Mouse (Mus musculus): Measurements from ENCODE around the gene Olfr631.
A peak's percentile ranks its signal among the peaks of the same experiment; 100 is the strongest.
"Not testable (repeated sequence)": the region's sequence is repeated elsewhere in the genome, so short reads cannot be mapped to it uniquely, and the experiment has no call there.

Gene Olfr631

GRCm38 (mm10) chr7:103928525-103928924 is at the start of gene Olfr631:
Gene Olfr631, plus strand, starts transcription at chr7:103928825.
- DNase-seq (ENCODE audit: low spot score in 2 of 2): no peak

GRCm38 (mm10) chr7:103886152-103886551 is 42.5 kb upstream of the Olfr631 start, which contains the start of gene Olfr66:
Gene Olfr66, minus strand, starts transcription at chr7:103886252.
- no peak for DNase-seq (ENCODE audit: low spot score in 2 of 2)

- no peak for DNase-seq (ENCODE audit: low spot score in 2 of 2)
Observed at GRCm38 (mm10) chr7:103894385-103894784, 34.2 kb upstream of the Olfr631 start, which contains the start of gene Olfr64. Gene Olfr64, minus strand, starts transcription at chr7:103894485.

- DNase-seq (ENCODE audit: low spot score in 2 of 2): peak in 1 of 2 experiments; percentile 18
Observed at GRCm38 (mm10) chr7:103903187-103903586, 25.4 kb upstream of the Olfr631 start, which contains the start of gene Olfr65. Gene Olfr65, plus strand, starts transcription at chr7:103903487.

GRCm38 (mm10) chr7:103910047-103910446 is 18.6 kb upstream of the Olfr631 start:
- DNase-seq (ENCODE audit: low spot score in 2 of 2): no peak

GRCm38 (mm10) chr7:103912969-103913511 is 15.6 kb upstream of the Olfr631 start:
- DNase-seq (ENCODE audit: low spot score in 2 of 2): no peak

- no peak for DNase-seq (ENCODE audit: low spot score in 2 of 2)
Observed at GRCm38 (mm10) chr7:103915338-103915737, 13.3 kb upstream of the Olfr631 start.

- DNase-seq (ENCODE audit: low spot score in 2 of 2): no peak
Observed at GRCm38 (mm10) chr7:103934264-103934663, 5.6 kb downstream of the Olfr631 start, which contains the start of gene Olfr632. Gene Olfr632, plus strand, starts transcription at chr7:103934347.

GRCm38 (mm10) chr7:103942730-103943129 is 14.1 kb downstream of the Olfr631 start:
- DNase-seq (ENCODE audit: low spot score in 2 of 2): peak in 1 of 2 experiments; percentile 26

- no peak for DNase-seq (ENCODE audit: low spot score in 2 of 2)
Observed at GRCm38 (mm10) chr7:103944137-103944536, 15.5 kb downstream of the Olfr631 start, which contains the start of gene Olfr633. Gene Olfr633, plus strand, starts transcription at chr7:103944437.

- DNase-seq (ENCODE audit: low spot score in 2 of 2): not testable (repeated sequence)
Observed at GRCm38 (mm10) chr7:103966873-103967272, 38.2 kb downstream of the Olfr631 start.

GRCm38 (mm10) chr7:103970852-103971251 is 42.2 kb downstream of the Olfr631 start, which contains the start of gene Olfr635:
Gene Olfr635, plus strand, starts transcription at chr7:103971152.
- no peak for DNase-seq (ENCODE audit: low spot score in 2 of 2)

GRCm38 (mm10) chr7:103971782-103972181 is 43.2 kb downstream of the Olfr631 start:
- no peak for DNase-seq (ENCODE audit: low spot score in 2 of 2)

Data from right cerebral cortex, postnatal 10 days (tissue).